Mouse (Mus musculus) ovary, adult 18-20 months (tissue): ENCODE measurements around the gene Mei1.

Source experiments
- DNase-seq: peaks from one replicate; pipeline ENCODE4 v3.0.0; 2022; ENCODE audit warnings: low spot score, mixed read lengths

Mei1 gene

DNA sequence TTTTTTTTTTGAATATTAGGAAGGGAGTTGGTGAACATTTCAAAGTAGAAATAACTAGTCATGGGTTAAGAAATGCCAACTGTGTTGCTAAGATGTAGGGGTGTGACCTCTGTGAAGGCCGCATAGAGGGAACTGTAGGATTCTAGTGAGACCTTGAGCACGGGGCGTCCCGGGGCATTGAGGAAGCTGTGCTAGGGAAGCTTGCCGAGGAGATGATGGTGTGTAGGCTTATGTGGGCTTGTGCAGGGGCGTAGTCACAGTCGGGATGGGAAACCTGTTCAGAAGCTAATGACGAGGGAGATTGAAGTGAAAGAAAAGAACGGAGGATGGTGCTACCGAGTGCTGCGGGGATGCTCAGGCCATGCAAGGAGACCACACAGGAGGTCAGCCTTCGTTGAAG is 82.2 kb downstream of the Mei1 start:
- DNase-seq = no peak

DNA sequence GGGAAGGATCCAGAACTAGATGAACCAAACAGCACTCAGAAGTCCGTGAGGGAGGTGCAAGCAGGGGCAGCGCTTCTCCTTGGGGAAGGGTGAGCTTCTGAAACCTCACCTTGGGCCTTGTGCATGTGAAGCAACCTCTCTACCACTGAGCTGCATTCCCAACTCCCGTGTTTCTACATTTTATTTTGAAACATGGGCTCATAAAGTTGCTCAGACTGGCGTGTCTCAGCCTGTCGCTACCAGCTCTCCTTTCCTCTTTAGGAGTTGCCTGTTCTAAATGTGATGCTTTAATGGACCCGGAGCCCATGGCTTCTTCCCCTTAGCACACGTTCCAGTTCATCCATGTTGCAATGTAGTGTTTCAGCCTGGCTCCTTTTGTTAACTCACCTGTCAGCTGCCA is 82.6 kb downstream of the Mei1 start:
- no peak for DNase-seq

DNA sequence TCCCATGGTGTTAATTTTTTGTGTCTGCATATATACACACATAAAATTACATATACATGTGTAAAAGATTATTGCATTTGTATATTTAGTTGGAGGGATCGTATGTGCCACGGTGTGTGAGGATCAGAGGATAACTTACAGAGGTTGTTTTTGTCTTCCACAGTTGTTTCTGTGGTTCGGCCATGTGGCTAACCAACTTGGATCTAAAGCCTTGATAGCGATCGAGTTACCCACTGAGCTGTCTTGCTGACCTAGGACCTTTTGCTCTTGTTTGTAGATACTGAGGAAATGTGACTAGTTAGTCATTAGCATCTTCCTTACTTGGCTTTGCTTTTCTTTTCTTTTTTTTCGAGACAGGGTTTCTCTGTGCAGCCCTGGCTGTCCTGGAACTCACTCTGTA is 86.5 kb downstream of the Mei1 start:
- DNase-seq = no peak

DNA sequence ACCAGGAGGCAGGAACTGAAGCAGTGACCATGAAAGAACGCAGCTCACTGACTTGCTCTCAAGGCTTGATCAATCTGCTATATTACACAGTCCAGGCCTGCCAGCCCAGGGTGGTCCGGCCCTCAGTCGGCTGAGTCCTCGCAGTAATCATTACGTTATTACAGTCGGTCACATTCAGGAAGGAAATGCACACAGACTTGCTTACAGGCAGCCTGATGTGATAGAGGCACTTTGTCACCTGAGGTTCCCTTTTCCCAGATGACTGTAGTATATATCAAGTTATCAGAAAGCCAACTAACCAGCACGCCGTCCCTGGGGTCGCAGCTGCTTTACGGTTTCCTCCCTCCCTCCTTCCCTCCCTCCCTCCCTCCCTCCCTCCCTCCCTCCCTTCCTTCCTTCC is 87.1 kb downstream of the Mei1 start:
- no peak for DNase-seq

DNA sequence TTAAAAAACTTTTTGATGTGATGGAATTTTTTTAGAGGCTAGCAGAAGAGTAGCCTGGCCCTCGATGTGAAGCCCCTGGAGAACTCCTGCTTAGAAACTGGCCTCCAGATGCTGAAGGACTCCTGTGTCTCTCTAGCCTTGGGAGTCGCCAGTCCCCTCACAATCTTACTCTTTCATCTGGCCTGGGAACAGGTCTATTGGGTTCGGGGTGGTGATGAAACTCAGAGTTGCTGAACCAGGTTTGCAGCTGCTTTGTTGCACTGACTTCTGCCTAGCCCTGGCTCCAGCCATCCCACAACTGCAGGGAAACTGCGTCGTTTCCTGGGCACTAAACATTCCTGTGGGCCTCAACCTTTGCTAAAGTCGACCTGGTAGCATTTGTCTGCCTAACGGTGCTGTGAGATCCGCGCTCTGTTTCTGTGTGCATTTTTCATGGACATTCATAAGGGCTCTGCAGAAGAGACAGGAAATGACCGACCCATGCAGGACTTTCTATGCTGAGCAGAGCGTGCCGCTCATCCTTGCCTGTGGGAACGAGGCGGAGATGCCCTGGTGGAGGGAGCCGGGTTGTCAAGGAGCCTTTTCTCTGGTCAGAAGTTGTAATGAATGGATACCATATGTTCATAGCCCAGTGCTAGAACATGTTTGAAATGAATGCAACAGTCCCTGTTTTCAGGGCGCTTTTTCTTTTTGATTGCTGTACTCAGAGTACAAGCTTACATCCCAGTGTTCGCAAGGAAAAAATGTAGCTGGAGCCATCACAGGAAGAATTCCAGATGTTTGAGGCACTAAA is 88.6 kb downstream of the Mei1 start:
- DNase-seq = no peak

DNA sequence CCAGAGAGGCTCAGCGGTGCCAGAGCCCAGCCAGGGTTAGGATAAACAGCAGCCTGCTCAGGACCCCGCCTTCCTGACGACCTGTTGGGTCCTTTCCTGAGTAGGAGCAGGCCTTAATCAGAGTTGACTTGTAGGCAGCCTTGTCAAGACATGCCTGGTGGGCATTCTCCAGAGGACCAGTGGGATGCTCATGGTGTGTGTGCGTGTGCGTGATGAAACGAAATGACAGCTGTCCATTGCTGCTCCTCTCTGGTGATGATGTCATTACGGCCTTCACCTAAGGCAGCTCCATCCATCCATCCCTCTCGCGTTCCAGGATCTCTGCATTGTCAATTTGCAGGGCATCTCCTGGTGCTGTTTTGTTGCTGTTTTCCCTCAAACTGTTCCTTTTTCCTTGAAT is 89.7 kb downstream of the Mei1 start:
- DNase-seq = no peak

DNA sequence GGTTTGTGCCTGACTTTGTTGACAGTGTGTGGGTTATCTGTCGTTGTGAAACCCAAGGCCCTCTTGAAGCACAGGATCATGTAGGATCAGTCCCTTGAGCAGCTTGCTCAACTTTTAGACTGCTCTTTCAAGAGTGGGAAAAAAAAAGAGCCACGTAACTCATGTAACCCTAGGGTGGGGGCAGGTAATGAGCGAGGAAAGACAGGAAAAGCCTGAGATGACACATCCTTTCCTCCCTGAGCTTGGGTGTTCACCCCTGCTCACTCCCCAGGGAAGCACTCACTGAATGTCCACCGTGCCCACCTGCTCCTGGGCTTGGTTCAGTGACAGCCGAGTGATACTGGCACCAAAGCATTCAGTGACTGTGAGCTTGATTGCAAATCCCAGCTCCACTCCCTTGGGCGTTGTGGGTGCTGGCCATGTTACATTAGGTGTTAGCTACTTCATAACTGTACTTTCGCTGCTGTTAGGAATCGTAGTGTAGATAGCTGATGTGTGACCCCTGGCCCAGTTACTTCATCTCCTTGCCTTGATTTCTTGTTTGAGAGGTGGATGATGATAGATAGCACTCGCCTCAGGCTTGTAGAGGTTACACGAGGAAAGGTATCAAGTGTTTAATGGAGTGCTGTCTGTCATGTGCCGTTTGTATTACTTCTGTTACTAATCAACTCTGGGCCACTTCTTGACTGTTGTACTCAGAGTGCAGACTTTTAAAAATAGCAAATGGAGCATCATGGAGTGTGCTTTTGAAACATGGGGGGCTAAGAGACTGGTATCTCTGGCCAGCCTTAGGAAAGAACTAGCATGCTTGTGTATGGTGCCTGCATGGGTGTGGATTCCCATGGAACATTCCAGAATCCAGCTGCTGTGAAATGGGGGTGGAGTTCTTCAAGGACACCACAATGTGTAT is 91.2 kb downstream of the Mei1 start:
- DNase-seq = no peak

DNA sequence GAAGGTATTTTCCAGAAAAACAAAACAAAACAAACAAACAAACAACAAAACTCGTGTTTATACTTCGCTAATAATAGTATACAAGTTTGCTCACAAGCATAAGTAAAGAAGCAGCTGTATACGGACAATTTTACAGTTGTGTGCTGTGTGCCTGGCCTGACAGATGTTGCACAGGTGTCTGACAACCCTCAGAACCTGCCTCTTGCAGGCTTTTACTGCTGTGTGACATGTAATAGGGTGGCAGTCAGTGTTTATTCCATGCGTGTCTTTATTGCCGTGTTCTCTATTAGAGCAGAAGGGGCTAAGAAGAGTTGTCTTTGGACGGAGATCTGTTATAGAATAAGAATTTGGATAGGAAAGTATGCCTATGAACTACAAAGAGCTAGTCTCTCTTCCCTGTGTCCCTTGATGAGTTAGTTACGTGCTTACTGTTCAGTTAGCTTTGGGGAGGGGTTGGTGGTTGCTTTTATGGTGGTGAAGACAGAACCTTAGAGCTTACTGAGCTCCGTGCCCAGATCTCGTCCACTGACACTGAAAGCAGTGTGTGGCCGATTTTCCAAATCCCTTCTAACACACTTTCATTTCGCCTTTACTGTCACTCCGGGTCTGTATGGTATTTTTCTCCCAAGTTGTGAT is 92.3 kb downstream of the Mei1 start:
- DNase-seq = no peak

DNA sequence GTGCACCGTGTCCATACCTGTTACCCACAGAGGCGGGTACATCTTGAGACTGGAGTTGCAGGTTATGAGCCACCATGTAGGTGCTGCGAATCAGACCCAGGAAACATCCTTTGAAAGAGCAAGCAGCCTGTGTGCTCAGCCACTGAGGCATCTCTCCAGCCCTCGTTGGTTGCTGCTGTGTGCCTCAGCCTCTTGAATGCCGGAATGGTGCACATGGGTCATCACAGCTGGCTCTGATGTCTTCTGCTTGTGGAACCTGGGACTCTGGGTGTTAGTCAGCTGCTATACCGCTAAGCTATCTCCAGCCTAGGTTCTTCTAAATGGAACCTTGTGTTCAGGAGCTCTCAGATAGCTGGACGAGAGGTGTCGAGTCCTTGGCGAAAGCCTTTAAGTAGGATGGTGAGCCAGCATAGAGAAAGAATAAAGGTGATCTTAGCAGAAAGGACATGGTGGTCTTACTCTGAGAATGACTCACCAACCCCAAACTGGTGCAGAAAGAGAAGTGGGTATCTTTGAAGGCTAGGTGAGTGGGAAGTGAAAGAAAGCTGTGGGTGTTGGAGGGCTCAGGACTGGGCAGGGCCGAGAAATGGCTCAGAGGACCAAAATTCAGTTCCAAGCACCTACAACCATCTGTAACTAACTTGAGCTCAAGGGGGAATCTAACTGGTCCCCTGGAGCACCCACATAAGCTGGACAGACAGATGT is 93.7 kb downstream of the Mei1 start:
- DNase-seq = no peak

DNA sequence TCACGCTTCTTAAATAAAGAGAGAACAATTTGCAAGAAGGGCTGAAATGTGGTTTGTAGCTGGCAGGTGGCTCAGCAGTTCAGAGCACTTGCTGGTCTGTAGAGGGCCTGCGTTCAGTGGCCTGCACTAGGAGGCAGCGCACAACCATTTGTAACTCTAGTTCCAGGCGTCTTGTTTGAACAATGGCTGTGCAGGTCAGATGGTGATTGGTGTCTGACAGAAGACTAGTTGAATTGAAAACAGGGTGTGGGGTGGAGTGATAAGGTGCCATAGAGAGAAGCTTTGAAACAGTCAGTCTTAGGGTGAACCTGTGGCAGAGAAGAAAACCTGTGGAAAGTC is 94.2 kb downstream of the Mei1 start:
- DNase-seq = no peak

DNA sequence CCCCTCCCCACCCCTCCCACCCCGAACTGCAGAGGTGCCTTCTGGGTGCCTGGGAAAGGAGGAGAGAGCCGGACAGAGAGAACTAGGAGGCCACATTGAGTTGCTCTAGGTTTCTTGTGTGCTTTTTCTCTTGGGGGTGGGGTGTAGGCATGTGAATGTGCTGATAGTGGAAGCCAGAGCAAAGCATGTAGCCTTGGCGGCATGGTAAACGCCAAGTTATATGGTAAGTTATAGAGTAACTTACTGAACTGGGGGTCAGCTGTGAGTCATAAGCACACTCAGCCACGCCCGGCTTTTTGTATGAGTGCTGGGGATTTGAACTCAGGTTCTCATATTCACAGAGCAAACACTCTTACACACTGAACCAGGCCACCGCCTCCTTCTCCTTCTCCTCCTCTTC is 94.7 kb downstream of the Mei1 start:
- DNase-seq = no peak

DNA sequence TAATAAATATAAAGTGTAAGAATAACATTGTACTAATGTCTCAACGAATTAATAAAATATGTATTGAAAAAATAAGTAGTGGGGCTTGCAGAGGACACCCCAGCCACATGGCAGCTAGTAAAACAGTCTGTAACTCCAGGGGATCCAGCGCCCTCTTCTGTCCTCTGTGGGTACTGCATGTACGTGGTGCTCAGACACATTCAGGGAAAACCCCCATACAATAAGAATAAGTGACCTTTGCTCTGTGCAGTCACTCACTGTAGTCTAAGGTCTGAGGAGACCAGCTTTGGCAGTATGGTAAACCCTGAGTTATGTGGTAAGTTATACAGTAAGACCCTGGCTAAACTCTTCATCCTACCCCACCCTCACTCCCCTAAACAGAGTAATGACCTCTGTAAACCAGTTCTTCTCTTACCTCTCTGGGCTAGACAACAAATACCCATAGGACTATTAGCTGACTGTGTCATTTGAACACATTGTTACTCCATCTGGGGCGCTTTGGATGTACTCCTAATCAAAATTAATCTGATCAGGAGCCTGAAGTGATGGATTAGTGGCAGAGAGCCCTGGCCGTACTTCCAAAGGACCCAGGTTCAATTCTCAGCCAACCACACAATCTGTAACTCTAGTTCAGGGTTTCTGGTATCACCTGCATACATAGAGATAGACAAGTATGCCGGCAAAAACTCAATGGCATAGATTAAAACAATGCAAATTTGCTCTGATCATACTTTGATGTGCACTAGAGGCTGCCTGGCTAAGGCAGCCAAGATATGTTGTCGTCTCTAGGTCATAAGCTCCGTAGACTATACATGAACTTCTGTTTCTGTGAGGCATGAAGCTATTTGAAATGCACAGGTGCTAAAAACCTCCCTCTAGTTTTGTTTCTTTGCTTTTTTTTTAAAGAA is 95.8 kb downstream of the Mei1 start:
- DNase-seq = no peak

DNA sequence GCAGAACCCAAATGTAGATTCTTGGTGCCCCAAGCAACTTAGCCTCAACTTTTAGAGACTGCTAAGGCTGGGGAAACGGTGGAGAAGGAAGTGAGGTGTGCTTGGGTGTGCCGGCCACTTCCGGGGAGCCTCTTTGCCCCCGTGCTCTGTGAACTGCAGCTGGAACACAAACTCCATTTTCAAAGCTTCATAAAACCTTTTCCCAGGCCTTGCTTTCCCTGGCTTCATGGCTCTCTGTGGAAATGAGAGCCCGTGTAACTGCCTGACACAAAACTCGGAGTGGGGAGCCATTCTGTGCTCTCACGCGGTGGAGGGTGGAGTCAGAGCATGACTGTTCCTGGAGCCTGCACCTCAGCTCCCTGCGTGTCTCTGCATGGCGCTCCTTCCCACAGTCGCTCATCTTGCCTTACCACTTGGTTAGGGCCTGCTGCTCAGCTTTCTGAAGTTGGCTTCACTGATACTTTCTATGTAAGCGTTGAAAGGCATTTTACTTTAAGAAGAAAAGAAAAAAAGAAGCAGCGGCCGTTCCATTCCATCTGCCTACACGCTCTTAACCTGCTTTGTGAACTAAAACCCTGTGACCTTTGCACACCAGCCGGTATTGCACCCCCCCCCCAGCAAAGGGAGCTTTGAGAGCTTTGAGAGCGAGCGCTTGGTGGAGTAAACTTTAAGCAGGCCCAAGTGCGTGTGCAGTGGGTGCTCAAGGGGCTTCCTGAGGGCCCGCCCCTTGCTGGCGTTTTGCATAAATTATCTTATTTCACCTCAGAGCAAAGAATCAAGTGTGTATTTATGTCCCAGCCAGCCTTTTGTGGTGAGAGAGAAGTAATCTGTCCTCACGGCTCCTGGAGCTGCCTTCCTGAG is 96.7 kb downstream of the Mei1 start:
- DNase-seq = no peak

DNA sequence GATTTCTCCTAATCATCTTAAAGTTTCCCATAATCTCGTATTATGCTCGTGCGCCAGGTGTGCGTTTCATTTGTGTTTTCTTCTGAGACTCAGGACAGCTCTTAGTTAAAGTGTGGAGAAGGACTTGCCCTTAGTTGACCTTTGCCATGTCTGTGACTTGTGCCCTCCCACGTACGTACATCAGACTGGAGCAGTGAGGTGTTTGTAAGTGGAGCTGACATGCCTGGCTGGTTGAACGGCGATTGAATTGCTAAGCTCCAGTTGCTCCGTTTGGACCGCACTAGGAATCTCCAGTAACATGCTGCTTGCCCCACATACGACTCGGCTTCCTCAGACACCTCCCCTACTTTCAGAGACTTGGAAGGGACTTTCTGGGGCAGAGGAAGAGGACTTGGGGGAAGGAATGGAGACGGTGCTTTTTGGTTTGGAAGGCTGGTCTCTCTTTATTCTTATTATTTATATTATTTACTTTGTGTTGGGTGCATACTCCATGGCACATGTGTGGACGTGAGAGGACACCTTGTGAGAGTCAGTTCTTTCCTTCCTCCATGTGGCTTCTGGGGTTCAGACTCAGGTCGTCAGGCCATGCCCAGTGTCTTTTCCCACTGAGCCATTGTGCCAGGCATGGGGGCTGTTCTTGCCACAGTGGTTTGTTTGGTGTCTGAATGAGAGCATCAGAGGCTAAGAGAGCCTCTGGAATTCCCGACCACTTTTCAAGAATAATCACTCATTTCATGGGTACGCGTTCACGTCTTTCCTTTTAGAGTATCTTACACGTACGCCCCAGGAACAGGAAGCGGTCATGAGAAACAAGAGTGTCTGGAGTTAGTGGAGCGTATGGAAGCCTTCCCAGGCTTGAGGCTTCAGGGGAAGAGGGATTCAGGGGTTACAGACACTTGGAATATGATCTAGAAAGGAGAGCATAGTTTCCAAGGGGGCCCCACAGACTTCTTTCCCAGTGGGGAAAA is 97.7 kb downstream of the Mei1 start:
- no peak for DNase-seq

DNA sequence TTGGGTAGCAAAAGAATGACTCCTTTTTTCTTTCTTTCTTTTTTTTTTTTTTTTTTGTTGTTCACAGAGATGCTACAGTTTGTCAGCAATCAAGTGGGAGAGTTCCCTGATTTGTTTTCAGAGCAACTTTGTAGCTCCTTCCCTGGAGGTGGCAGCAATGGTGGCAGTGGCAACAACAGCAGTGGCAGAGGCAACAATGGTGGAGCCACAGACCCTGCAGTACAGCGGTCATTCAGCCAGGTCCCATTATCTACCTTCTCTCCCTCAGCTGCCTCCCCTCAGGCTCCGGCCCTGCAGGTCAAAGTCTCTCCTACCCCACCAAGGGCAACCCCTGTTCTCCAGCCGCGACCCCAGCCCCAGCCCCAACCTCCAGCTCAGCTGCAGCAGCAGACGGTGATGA is 99.9 kb downstream of the Mei1 start:
- DNase-seq = no peak

DNA sequence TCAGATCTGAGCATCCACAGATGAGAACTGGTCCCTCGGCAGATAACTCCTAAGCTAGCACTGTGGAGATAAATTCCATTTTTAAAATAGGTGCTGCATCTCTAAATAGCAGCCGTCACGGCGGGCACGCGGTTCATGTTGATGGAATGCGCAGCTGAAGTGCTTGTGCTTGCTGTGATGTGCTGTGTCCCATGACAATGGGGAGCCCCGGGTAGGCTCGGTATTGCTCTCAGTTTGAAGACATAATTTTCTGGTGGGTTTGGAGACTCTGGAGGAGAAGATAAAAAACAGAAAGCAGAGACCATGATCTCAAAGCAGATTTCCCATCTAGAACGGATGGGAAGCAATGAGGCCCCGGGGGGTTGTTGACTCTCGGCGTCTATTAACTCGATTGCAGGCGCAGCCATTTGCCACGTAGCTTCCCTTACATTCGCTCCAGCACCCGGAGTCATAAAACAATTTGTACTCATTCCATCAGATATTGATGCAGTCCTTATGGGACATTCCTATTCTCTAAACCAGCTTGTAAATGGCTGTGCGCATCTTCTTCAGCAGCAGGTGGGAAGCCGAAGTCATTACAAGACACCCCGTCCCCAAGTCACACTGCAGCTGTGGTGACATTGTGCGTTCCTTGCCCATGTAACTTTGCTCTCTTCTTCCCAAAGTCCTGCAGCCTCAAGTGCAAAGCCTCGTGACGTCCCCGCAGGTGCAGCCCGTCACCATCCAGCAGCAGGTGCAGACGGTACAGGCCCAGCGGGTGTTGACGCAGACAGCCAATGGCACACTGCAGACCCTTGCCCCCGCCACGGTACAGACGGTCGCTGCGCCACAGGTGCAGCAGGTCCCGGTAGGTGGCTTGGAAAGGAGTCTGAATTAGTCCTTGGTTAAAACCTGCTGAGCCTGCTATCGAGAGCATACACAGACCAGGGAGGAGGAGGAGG is 100.9 kb downstream of the Mei1 start:
- DNase-seq = no peak

DNA sequence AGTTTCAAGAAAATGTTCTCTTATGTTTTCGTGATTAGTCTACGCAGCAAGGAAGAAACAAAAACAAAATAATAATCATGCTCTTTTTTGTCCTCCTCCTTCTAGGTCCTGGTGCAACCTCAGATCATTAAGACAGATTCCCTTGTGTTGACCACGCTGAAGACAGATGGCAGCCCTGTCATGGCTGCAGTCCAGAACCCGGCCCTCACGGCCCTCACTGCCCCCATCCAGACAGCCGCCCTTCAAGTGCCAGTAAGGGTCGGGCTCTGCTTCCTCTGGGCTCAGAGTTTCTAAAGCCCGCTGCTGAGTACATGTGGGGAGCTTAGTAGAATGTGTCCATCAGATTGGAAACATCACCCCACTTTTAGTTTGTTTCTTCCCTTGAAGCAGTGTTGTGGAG is 102.9 kb downstream of the Mei1 start:
- DNase-seq = no peak

DNA sequence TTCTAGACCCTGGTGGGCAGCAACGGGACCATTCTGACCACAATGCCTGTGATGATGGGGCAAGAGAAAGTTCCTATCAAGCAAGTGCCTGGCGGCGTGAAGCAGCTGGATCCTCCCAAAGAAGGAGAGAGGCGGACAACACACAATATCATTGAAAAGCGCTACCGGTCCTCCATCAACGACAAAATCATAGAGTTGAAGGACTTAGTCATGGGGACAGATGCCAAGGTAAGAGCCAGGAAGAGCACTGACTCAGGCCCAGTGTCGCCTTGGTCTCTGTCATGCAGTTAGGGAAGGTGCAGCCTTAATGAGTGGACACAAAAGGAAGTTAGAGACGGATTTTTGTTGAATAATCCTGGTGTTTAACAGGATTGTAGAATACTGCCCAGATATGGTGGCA is 105.3 kb downstream of the Mei1 start:
- DNase-seq = no peak
